Mouse (Mus musculus) erythroblast, embryonic 14.5 days (primary cell): ENCODE results near the gene Rab11fip3. TPM values are rescaled to one million over a fixed set of nuclear protein-coding genes. Genes with fewer than 3 reads are reported as not detected.
A peak's percentile ranks its signal among the peaks of the same experiment; 100 is the strongest.

Source experiments
- H3K27me3 ChIP-seq: 2 replicates; pipeline ENCODE4 v1.6.1; 2012; ENCODE audit warnings: inconsistent platforms; ENCODE audit not compliant: control insufficient read depth
- H3K36me3 ChIP-seq: 2 replicates; pipeline ENCODE4 v1.6.1; 2012; ENCODE audit warnings: mild to moderate bottlenecking, inconsistent platforms; ENCODE audit not compliant: control insufficient read depth
- H3K4me1 ChIP-seq: 2 replicates; pipeline ENCODE4 v1.6.1; 2012; ENCODE audit warnings: inconsistent platforms; ENCODE audit not compliant: control insufficient read depth
- H3K4me3 ChIP-seq: replicated peaks from 2 replicates; pipeline ENCODE3; 2012; ENCODE audit warnings: moderate library complexity, mild to moderate bottlenecking, inconsistent platforms
- H3K9me3 ChIP-seq: 2 replicates; pipeline ENCODE4 v1.6.1; 2012; ENCODE audit warnings: low read length, inconsistent platforms, mixed read lengths; ENCODE audit not compliant: control insufficient read depth
- GATA1 ChIP-seq: IDR thresholded peaks from 2 replicates; pipeline ENCODE4 v1.6.1; 2012; ENCODE audit warnings: low read length, inconsistent platforms, mixed read lengths
- TAL1 ChIP-seq: IDR thresholded peaks from 3 replicates; pipeline ENCODE4 v1.6.1; 2012; ENCODE audit warnings: low read length, inconsistent platforms, mixed read lengths
- polyA plus RNA-seq: library from polyadenylated mRNA; stranded (reverse); fragments of >175 nt; gene quantifications from 2 replicates; pipeline ENCODE4 v1.2.3, GENCODE M21; 2012

The Rab11fip3 gene
- polyA plus RNA-seq, 1 experiment: 0.36 TPM

DNA sequence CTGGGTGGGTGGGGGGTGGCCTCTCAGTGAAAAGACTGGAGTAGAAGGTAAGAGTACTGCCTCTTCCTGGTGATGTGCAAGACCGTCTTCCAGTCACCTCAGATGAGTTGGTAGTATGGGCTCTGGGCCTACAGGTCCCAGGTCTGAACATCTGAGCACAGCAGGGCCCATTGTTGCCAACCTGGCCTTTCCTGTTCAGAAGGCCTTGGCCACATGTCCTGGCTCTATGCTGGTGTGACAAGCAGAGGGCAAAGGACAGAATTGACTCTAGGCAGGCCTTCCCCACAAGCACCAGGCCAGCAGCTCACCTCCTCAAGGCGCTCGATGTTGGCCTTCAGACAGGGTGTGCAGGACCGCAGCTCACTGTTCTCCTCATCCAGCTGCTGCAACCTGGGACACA is 77.1 kb downstream of the Rab11fip3 start:
- H3K9me3 ChIP-seq: peaks cover 3% of the 10 kb centered on the region; the same call in 1 of the 2 replicates
- peaks cover 14% of the 10 kb centered on the region for H3K36me3 ChIP-seq
- H3K4me3 ChIP-seq: no peak overlapping the region
- TF ChIP-seq GATA1: no peak
- no peak for TF ChIP-seq TAL1
- H3K4me1 ChIP-seq: peaks cover 31% of the 10 kb centered on the region
- no peaks in the 10 kb centered on the region; the same call in 1 of the 2 replicates for H3K27me3 ChIP-seq

DNA sequence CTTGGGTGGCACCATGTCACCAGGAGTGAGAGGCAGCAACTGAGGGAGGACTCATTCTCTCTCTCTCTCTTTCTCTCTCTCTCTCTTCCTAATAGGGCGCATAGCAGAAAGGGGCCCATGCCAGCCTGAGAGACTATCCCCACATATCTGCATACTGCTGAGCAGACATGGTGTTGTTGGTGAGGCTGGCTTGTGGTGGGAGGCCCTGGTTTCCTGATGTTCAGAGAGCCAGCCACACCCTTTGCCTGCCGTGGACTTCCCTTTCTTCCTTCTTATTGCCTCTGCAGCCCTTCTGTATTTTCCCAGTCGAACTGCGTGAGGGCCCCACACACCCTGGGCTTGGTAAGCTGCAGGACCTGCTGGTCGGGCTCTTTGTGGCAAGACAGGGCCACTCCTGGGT is 79.0 kb downstream of the Rab11fip3 start:
- Histone ChIP-seq H3K36me3 (peaks cover 14% of the 10 kb centered on the region), H3K4me1 (peaks cover 40% of the 10 kb centered on the region), H3K27me3 (peaks cover 15% of the 10 kb centered on the region), H3K4me3 (no peak overlapping the region), H3K9me3 (peaks cover 3% of the 10 kb centered on the region; the same call in 1 of the 2 replicates)
- TF ChIP-seq TAL1 (no peak), GATA1 (no peak)

DNA sequence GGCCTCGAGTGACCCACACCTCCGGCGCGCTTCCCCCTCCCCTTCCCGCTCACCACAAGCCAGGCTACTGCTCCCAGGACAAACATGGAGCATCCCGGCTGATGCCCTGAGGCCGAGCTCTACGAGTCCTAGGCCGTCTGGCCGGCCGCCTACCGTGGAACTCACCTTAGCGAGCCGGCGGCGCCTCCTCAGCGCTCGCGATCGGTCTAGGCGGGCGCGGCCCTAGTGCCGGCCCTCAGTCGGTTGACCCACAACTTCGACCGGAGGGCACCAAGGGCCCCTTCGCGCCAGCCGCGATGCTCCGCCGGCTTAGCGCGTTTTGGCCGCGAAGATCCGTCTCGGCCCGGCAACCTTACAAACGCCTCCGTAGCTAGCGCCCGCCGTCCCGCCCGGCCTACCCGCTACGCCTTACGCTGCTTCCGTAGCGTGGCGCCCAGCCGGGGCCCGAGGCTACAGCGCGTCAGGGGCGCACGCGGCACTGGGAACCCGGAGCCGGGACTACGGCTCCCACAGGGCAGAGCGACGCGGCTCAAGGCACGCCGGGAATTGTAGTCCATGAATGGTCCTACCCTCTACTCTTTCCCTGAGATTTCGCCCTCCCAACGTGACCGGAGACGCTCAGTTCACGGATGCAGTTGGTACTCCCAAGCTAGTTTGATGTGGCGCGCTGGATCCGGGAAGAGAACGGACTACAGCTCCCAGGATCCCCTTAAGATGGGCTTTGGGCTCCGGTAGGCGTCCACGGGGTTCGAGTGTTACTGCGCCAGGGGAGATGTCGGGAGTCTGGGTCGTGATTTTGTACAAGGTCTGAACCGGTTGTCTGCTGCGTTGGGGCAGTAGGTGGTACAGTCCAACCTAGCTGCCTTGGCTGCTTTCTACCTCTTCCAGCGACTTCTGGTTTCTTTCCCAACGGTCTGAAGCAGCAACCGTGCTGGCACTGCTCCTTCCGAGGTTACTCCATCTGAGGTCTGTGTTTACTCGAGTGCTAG is 83.8 kb downstream of the Rab11fip3 start, which contains the start of gene Capn15:
Gene Capn15, minus strand, starts transcription at position 491 of the 989 bp plus-strand sequence.
- peaks cover 62% of the 10 kb centered on the region for H3K4me1 ChIP-seq
- no peaks in the 10 kb centered on the region for H3K9me3 ChIP-seq
- H3K36me3 ChIP-seq: peaks cover 30% of the 10 kb centered on the region
- H3K4me3 ChIP-seq: peak within 1 kb of the TSS; percentile 84
- no peak for TF ChIP-seq TAL1
- no peak for TF ChIP-seq GATA1
- peaks cover 15% of the 10 kb centered on the region for H3K27me3 ChIP-seq

DNA sequence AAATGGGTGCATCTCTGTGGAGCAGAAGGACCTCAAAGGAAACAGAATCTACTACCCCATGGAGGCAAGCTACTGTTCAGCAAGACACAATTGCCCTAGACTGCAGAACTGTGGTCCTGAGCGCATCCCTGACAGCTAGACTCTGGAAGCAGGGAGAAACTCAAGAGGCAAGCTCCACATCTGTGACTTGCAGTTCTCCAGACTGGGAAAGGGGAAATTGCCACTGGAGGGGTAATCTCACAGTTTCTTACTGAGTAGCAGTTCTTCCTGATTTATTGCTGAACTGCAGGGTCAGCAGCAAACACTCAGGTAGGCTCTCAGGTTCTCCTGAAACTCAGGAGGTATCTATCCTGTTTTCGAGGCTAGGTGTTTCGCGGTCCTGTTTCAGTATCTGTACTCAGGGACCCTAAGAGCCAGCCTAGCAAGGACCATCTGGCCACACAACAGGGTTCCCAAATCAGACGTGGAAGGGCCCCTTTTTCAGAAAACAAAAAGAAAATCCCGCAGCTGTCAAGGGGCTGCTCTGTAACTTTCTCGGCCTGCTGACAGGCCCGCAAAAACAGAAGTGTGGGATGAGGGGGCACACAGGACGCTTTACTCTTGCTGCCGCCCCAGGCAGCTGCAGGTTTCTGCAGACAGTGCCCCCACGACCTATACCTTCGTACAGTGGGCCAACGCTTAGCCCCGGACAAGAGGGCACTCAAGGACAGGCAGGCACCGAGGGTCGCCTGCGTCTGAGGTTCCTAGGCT is 84.6 kb downstream of the Rab11fip3 start:
- H3K27me3 ChIP-seq: peaks cover 15% of the 10 kb centered on the region
- TF ChIP-seq TAL1 (no peak), GATA1 (no peak)

DNA sequence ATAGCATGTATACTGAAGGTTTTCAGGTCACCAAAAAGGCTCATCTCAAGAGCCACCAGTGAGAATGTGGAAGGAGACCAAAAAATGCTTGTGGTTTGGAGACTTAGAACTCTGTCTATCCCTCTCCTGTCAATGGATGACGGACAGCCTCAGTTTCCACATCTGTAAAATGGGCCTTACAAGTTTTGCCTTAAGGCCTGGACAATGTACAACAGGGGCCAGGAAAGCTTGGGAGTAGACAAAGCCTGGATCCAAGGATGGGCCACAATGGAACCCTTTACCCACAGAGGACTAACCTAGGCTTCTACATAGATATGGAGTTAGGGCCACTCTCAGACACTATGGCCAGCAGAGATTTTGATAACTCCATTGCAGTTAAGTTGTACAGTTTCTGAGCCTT is 85.3 kb downstream of the Rab11fip3 start:
- TF ChIP-seq GATA1 (no peak), TAL1 (no peak)
- H3K4me1 ChIP-seq: peaks cover 68% of the 10 kb centered on the region
- H3K9me3 ChIP-seq: no peaks in the 10 kb centered on the region
- H3K36me3 ChIP-seq: peaks cover 42% of the 10 kb centered on the region
- H3K4me3 ChIP-seq: peak overlapping the region; percentile 84
- H3K27me3 ChIP-seq: peaks cover 15% of the 10 kb centered on the region

More for the DNA sequence above, 84.6 kb downstream of the Rab11fip3 start:
- Histone ChIP-seq H3K4me3 (peak overlapping the region; percentile 84), H3K4me1 (peaks cover 63% of the 10 kb centered on the region), H3K36me3 (peaks cover 38% of the 10 kb centered on the region), H3K9me3 (no peaks in the 10 kb centered on the region)

DNA sequence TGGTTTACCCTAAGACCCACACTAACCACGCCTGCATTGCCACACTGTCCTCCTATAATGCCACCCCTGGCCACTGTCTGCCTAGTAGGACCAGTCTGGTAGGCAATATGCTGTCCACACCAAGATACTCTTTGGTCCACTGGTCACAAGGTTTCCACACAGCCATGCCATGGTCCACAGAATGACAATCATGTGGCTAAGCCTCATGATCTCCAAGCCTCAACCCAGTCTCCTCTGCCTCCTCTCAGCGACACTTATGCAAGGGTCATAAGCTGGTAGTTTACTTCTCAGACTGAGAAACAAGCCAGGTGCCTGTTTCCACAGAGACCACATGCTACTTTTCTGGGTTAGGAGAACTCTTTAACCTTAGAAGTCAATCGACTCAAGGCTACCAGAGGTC is 86.4 kb downstream of the Rab11fip3 start:
- Histone ChIP-seq H3K4me1 (peaks cover 79% of the 10 kb centered on the region), H3K9me3 (no peaks in the 10 kb centered on the region), H3K4me3 (no peak overlapping the region), H3K36me3 (peaks cover 54% of the 10 kb centered on the region), H3K27me3 (peaks cover 15% of the 10 kb centered on the region)
- no peak for TF ChIP-seq GATA1
- TF ChIP-seq TAL1: no peak

DNA sequence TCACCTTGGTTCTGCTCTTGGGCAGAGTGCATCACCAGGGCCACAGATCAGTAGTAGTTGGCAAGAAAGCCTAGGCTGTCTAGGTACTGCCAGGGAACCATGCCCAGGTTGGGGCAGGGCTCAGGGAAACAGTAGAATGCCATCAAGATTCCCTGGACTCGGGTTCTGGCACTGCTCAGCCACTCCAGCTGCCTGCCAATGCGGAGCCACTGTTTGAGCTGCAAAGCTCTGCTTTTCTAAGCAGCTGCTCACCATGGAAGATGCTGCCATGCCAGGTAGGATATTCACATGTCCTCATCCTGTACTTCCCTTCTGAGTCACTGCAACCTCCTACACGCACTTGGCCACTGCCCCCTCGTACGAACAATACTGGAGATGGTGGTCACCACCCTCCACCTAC is 88.5 kb downstream of the Rab11fip3 start:
- H3K36me3 ChIP-seq: peaks cover 62% of the 10 kb centered on the region
- H3K4me3 ChIP-seq: no peak overlapping the region
- peaks cover 4% of the 10 kb centered on the region for H3K27me3 ChIP-seq
- no peaks in the 10 kb centered on the region for H3K9me3 ChIP-seq
- H3K4me1 ChIP-seq: peaks cover 90% of the 10 kb centered on the region
- no peak for TF ChIP-seq TAL1
- TF ChIP-seq GATA1: no peak

DNA sequence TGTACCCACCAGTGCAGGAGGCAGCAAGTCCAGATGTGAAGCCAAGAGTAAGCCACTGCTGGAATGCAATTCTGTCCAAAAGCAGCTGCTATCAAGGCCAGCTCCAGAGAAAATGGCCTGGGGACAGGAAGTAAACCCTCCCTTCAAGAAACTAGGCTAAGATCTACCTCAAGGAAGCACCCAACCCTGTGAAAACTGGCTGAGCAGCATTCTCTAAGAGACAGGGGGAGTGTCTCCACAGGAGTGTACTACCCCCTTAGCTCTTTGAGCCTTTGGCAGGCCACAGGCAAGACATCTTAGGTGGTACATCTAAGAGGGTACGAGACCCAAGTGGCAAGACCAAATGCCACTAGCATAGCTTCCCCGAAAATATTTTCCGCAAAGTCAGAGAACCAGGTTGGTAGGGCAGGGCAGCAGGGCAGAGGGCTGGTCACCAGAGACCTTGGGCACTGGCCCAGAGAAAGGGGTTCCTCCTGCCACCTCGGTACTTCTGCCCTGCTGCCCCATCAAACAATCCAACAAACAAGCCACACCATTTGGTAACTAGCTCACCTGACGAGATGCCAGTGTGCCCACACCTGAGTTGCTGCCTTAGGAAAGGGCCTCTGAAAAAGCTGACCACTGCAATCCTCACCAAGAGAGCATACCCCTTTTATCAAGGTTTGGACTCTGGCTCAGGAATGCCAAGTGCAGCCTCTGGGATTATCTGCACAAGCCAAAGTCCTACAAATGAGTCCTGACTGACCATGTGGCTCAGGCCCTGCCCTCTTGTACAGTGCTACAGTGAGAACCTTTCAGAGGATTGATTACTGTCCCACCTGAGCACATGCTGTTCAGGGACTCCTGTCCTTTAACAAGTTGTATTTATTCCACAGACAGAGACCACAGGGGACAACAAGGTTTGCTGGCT is 89.3 kb downstream of the Rab11fip3 start:
- H3K36me3 ChIP-seq: peaks cover 66% of the 10 kb centered on the region
- H3K4me1 ChIP-seq: peaks cover 83% of the 10 kb centered on the region
- TF ChIP-seq TAL1 (no peak), GATA1 (no peak)
- no peaks in the 10 kb centered on the region for H3K27me3 ChIP-seq
- H3K4me3 ChIP-seq: no peak overlapping the region
- no peaks in the 10 kb centered on the region for H3K9me3 ChIP-seq
